Comparison of ENCODE assay signal across 9 mouse cellular contexts in genomic region chr11:96413527-96413926, GRCm38 (mm10). TPM values are rescaled to one million over a fixed set of nuclear protein-coding genes. Genes with fewer than 3 reads are reported as not detected.
A peak's percentile ranks its signal among the peaks of the same experiment; 100 is the strongest.
DNase-seq lines count a peak whose midpoint lies in the region; ATAC-seq and TF ChIP-seq lines count a peak whose summit lies in the region.
"Had no signal": no experiment of that assay in that cellular context is flagged by ENCODE, and none has a peak within 500 bp of the region (broad histone marks: within the 10 kb centered on the region; RNA-seq: fewer than 3 reads in every experiment).

No protein-coding gene starts in this region.

- ATAC-seq in megakaryocyte progenitor cell, adult 5-6 weeks (replicated peaks; ENCODE audit: poor library complexity): no peak

- no peak for TF ChIP-seq POLR2A in lung, adult 2 months (IDR thresholded peaks at IDR 0.05; ENCODE audit: borderline replicate concordance, extremely low read depth, low read depth, low read length)

- 5% methylated on average over 8 of the region's 8 CpGs for WGBS in lung, adult 2 months

- H3K4me3 ChIP-seq in lung, adult 2 months (replicated peaks; ENCODE audit: extremely low read depth, low read depth, low read length): no peak overlapping the region
- H3K4me3 ChIP-seq: limb, embryonic 12.5 days had no signal

- TF ChIP-seq CTCF in lung, adult 2 months (IDR thresholded peaks at IDR 0.05; ENCODE audit: insufficient read depth, low read length): no peak

- DNase-seq in cerebellum, postnatal 10 days: peak; percentile 39 to 46
- no peak for DNase-seq in cerebellum, adult 9-10 months
- DNase-seq in NIH3T3 (ENCODE audit: low read depth): peak; percentile 94
- DNase-seq in gastrocnemius, adult 18-20 months (ENCODE audit: low spot score): peak; percentile 76
- peak; percentile 95 for DNase-seq in kidney, adult 11 months
- peak; percentile 68 for DNase-seq in lung, adult 2 months
- peak; percentile 72 for DNase-seq in yolk sac, embryonic 10.5 days (ENCODE audit: low spot score)

- H3K4me1 ChIP-seq in lung, adult 2 months (ENCODE audit: control insufficient read depth, insufficient read depth, low read length): peaks cover 8% of the 10 kb centered on the region

RNA-seq across cellular contexts. Expression of gene Hoxb1, which starts 48.0 kb away (rescaled TPM):
- not detected for total RNA-seq in gastrocnemius, adult 18-20 months (2021)
- not detected in 2 replicates for polyA plus RNA-seq in lung, adult 2 months (2012; rRNA removed)
- not detected in 2 replicates for total RNA-seq in megakaryocyte progenitor cell, adult 5-6 weeks (2015)
- total RNA-seq in megakaryocyte progenitor cell, adult 5-6 weeks (2017): not detected in 2 replicates
- polyA plus RNA-seq: limb, embryonic 12.5 days had no signal

RNA-seq across cellular contexts. Expression of gene Skap1, which starts 50.9 kb away (rescaled TPM):
- not detected for total RNA-seq in gastrocnemius, adult 18-20 months (2021)
- polyA plus RNA-seq in lung, adult 2 months (2012; rRNA removed): 2.2 and 2.4 TPM in 2 replicates
- 0.32 TPM in 1 of 2 replicates, not detected in the other for total RNA-seq in megakaryocyte progenitor cell, adult 5-6 weeks (2015)
- total RNA-seq in megakaryocyte progenitor cell, adult 5-6 weeks (2017): 0.46 TPM in 1 of 2 replicates, not detected in the other
